Mouse (Mus musculus): Measurements from ENCODE around the gene Arl15.
A peak's percentile ranks its signal among the peaks of the same experiment; 100 is the strongest.

The Arl15 gene

DNA sequence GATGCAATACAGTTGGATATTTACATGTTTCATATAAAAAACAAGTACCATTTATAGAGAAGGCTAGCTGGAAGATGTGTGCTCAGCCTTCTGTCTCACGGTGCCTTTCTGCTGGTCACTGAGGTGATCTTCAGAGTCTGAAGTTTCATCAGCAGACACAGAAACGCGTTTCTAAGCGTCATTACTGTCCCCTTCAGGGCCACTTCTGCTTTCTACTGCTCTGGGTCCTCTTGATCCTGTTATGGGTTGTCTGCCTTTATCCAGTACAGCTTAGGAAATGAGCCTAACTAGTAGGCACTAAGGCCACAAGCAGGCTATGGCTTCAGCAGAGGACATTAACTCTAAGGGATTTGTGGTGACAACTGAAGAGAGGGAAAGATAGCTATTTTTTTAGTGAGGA, 5.9 kb downstream of the Arl15 start:
- no peak for DNase-seq (ENCODE audit: inconsistent age in 2 of 2, low spot score in 1 of 2)

DNA sequence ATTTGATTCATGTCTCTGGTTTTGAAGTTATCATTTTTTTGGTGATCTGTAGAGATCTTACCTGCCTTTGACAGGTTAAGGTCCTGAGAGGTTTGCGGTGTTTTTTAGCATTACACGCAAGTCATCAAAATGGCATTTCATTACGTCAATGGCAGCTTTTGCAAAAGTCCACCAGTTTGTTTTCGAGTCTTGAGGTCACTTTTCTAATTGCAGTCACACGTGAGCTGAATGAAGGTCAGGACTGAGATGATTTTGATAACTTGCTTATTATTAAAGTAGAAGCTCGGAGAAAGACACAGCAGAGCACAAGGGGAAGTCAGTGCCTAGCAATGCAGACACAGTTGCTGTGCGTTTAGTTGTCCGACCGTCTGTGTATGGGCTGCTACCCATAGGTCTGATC, 8.3 kb downstream of the Arl15 start:
- DNase-seq (ENCODE audit: inconsistent age in 2 of 2, low spot score in 1 of 2) = peak in 1 of 2 experiments; percentile 69

DNA sequence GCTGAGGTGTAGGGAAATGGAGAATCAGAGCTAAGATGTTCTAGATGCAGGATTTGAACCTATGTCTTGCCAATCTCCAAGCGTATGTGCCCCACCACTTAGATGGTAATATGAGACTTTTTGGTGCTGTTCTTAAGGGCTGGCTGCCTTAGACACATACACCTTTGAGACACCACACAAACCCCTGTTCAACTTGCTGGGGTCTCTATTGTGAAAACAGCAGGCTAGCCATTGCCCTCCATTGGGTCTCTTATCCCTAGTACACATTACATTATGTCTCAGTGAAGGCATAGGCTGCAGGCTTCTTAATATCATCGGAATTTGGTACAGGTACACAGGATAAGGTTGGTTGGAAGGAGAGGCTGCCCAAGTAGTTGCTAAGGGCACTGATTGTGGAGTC, 16.8 kb downstream of the Arl15 start:
- no peak for DNase-seq (ENCODE audit: inconsistent age in 2 of 2, low spot score in 1 of 2)

DNA sequence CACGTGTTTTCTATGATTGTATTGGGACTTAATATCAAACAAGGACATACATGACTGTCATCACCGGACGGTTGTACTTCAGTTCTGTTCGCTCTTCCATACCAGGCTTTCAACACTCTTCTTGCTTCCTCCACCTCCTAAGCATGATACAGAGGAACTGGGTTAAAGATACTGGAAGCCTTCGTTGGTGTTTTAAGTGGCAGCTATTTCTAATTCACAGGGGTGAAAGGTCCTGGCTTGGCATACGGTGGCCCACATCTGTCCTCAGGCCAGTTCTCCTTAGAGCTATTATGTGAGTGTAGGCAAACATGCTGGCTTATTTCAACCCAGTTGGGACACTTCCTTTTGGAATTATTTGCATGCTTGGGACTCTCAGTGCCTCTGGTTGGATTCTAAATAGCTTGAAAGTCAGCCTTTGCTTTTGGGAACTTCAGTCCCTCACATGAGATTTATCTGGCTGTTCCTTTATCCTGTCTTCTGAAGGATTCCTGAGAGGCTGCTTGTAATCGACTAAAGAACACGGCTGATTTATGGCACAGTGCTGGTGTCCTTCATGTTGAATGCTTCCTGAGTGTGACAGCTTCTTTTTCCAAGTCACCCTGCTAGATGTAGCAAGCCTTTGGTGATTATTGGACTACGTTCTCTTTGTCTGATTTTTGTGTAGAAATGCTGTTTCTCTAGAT, 17.7 kb downstream of the Arl15 start:
- DNase-seq (ENCODE audit: inconsistent age in 2 of 2, low spot score in 1 of 2) = peak; percentile 71 to 90

DNA sequence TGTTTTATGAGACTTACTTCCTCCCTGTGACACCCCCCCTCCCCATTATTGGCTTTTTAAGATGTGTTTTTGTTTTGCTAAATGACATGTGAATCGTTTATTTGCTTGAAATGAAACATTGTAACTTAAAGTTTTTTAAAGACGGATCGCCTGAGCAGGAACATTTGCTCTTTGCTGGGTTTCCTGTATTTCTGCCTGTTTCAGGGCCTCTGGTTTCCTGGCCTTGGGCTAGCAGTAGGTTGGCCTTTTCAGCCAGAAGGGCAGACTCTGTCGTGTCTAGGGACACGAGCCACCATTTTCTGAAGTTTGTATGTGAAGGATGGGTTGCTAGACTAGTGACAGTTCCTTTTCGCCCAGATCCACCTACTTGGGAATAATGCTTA, 18.3 kb downstream of the Arl15 start:
- peak in 1 of 2 experiments; percentile 76 for DNase-seq (ENCODE audit: inconsistent age in 2 of 2, low spot score in 1 of 2)

DNA sequence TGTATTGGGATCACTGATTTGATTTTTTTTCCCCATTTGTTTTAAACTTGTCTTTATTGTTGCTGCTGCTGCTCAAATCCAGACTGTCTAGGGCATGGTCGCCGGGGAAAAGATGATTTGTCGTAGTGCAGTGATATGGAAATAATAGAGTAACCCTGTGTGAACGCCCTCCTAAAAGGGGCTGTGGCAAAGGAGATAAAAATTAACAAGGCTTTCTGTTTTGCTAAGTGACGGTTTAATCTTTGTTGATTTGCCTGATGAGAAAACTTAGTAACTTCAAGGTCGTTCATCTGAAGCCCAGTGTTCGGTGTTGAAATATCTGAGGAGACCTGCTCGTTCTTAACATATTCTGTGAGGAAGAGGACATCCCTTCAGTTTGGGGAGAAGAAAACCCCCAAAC, 19.8 kb downstream of the Arl15 start:
- peak in 1 of 2 experiments; percentile 71 for DNase-seq (ENCODE audit: inconsistent age in 2 of 2, low spot score in 1 of 2)

DNA sequence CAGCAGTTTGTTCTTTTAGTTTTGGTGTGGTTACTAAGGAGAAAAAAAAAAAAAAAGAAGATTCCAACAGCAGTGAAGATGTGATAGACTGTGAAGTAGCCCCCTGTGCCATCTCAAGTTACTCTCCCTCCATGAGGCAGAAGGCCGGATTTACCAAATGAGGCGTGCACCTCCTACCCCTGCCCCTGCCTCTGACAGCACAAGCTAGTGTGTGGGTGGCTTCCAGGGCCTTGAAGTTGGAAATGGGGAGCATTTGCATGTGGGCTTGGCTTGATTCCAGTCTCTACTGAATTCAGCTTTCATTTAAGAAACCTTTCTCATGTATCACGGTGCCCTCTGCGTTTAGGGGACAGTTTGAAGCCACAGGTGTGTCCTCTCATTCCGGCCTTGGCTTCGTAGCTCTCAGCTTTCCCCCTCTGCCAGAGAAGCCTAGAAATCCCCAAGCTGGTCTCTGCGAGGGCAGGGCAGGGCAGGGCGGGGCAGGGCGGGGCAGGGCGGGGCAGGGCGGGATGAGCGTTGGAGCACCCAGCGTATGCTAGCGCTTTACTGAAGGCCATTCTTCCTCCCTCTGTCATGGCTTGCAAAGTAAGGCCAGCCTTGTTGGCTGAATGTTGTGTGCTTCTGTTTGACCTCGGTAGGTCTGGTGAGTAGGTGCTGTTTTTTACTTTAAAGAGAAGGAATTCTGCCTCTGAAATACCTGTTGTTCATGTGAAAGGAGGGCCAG, 21.6 kb downstream of the Arl15 start:
- DNase-seq (ENCODE audit: inconsistent age in 2 of 2, low spot score in 1 of 2) = peak in 1 of 2 experiments; percentile 79

DNA sequence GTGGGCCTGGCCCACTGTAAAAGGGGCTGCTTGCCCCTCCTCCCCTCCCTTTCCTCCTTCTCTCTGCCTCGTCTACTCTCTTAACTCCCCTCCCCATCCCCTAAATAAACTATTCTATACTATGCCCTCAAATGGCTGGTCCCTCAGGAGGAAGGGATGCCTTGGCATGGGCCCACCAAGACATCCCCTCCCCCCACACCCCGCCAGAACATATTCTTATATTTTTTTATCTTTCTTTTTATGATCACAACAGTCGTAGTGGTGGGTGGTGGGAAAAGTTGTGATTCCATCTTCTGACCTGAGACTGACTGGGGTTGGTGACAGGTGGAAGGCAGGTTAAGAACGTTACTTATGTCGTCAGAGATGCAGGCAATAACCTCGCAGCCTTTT, 22.1 kb downstream of the Arl15 start:
- peak in 1 of 2 experiments; percentile 58 for DNase-seq (ENCODE audit: inconsistent age in 2 of 2, low spot score in 1 of 2)

DNA sequence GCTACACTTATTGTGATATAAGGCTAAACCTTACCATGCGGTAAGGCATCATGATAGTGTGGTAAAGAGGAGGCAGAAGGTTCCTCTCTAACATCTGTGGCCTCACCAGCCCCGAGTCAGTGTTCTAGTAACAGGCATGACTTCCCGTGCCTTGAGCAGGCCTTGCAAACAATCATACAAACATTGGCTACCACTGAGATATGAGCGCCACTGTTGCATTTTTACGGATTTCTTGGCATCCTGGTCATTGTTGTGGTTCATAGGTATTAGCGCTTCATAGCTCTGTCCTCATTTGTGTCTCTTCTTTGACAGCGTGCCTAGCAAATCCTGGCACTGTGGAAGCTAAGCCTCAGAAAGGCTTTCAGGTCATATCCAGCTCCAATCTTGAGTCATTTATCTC, 24.7 kb downstream of the Arl15 start:
- no peak for DNase-seq (ENCODE audit: inconsistent age in 2 of 2, low spot score in 1 of 2)

DNA sequence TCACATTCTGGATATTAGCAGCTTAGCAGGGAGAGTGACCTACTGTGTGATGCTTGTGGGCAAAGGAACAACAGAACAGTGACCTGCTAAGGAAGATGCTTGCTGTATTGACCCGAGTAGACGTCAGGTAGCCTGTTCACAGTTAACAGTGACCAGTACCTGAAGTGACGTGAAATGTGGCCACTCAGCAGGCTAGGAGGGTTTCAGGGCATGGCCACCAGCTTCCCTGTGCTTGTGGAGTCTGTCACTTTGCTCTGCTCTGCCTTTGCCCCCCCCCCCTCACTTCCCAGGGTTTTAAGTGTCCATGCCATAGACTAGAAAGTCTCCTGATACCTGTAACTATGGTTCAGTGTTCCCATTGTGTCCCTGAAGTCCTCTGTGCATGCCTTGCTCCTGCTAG, 25.9 kb downstream of the Arl15 start:
- DNase-seq (ENCODE audit: inconsistent age in 2 of 2, low spot score in 1 of 2) = no peak

DNA sequence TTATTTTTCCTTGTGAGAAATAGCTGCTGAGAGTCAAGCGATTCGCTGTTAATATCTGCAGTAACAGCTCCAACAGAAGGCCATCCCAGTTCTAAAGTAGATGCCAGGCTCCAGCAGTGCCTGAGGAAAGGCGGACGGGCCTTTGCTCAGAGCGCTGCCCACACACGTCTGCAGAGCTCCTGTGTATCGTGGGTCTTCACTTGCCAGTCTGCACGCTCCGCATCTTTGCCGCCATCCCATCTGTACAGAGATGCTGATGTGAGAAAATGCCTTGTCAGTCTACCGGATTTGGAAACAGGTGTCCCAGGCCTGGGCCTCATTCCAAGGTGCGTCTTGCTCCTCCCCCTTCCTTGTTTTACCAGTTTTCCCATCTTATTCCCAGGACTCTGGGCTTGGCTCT, 27.6 kb downstream of the Arl15 start:
- DNase-seq (ENCODE audit: inconsistent age in 2 of 2, low spot score in 1 of 2) = no peak

DNA sequence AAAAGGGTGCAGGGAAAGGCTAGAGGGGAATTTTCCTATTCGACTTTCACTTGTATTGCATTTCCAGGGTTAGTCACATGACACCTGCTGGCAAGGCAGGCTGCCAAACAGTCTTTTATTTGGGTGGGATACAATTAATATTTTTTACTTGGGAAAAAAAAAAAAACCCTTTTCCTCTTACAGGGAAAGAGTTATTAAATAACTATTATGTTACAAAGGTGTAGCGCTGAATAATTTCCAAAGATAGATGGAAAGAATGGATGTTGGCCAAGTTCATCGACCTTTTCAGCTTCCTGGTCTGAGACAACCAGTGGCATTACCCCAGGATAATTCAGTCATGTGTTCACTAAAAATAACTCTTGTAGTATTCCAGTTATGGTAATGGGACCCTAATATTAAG, 29.7 kb downstream of the Arl15 start:
- no peak for DNase-seq (ENCODE audit: inconsistent age in 2 of 2, low spot score in 1 of 2)

DNA sequence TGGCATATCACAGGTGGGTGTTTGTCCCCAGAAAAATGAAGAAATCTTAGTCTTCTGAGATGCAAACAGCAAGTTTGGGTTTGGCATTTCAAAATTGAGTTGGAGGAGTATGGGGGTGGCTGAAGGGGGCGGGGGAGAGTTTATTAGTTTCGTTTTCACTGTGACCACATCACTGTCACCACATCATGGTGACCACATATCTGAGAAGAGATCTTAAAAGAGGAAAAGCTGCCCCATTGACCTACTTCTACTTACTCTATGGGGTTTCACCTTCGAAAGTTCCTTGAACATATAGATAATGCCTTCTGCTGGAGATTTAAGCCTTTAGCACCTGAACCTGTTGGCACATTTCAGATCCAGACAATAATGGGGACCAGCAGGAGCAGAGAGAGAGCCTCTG, 34.3 kb downstream of the Arl15 start:
- DNase-seq (ENCODE audit: inconsistent age in 2 of 2, low spot score in 1 of 2) = no peak

DNA sequence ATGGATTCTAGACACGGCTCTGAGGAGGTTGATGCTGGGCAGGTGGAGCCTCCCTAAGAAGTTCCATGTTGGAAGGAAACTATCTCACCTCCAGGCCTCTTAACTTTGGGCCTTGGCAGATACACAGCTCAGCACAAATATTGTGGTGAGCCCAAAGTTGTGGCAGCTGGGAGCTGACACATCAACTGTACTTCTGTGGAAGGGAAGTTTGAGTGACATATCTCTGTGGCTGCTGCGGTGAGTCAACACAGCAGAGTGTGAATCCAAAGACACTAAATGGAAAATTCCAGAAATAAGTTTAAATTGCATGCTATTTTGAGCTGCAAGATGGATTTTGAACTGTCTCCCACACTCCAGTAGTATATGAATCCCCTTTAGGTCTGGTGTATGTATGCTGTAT, 34.8 kb downstream of the Arl15 start:
- no peak for DNase-seq (ENCODE audit: inconsistent age in 2 of 2, low spot score in 1 of 2)

DNA sequence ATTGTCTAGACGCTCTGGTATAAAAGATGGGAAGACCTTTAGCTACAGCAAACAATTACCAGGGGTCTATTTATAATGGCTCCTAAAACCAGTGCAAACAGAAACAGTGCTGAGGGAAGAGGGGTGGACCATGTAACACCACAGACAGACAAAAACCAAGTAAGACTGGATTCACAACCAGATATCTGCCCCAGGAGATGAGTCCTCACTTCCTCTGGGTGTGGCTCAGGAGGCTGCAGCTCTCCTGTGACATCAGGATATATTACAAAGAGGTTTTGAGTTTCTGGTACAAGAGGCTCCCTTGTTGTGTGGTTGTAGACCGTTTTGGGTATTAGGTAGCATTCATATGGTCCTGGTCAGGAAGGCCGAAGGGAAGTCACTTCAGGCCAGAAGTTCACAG, 36.5 kb downstream of the Arl15 start:
- DNase-seq (ENCODE audit: inconsistent age in 2 of 2, low spot score in 1 of 2) = no peak

DNA sequence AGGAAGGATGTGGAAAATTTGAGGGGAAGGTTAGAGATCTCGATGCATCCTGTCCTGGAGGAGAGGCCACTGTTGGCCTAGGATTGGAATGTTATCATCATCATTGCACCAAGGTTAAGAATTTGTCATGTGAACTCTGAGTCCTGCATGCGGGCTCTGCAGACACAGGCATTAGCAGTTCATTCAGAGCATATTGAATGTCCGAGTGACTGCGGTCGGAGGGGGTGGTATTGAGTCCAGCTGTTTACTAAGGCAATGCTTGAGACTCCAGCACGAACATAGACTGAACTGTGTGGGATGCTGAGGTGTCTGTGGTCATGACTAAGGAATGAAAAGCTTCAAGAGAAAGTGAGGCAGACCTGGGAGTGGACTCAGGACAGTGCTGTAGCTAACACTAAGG, 38.6 kb downstream of the Arl15 start:
- DNase-seq (ENCODE audit: inconsistent age in 2 of 2, low spot score in 1 of 2) = peak; percentile 48 to 51

DNA sequence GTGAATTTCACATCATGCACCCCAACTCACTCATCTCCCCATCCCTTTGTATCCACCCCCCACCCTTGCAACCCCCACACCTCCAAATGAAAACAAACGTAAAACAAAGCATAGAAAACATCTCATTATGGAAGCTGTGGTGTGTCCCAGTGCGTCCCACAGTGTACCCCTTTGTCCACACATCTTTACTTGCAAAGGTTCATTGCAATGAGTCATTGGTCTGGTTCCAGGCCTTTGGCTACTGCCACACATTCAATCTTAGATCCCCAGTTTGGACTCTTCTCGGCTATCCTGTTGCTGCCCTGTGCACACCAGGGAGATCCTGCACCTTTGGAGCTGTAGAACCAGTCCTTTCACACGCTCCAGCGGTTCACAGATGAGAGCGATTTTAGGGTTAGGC, 41.6 kb downstream of the Arl15 start:
- DNase-seq (ENCODE audit: inconsistent age in 2 of 2, low spot score in 1 of 2) = no peak

DNA sequence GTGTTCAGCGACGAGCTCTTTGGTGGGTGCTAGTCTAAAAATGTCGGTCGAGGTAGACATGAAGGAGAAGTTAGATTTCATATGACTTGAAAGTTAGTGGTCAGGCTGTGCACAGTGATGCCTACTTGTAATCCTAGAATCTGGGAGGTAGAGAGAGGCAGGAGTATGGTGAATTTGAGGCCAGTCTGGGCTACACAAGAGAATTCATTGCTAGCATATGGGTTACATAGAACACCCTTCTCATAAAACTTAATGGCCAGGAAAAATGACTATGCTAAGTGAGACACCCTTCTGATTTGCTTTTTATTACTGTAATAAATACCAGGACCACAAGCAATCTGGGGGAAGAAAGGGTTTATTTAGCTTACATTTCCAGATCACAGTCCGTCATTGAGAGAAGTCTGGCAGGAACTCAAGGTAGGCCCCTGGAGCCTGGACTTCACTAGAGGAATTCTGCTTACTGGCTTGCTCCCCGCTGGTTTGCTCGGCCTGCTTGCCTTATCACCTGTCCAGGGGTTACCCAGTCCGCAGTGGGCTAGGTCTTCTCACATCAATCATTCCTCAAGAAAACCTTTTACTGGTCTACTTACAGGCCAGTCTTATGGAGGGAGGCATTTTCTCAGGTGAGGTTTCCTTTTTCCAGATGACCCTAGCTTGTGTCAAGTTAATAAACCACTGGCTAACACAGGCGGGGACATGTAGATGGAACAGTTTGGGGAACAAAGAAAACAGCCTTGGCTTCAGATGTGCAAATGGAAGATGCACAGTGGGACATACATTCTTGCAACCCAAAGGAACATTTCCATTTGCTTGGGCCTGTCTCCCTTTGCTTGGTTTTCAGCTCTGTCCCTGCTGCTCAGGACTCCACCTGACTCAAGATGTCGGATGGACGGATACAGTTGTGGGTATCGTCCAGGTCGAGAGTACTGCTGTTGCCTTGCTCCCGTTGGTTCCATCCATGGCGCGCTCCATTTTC, 44.6 kb downstream of the Arl15 start:
- no peak for DNase-seq (ENCODE audit: inconsistent age in 2 of 2, low spot score in 1 of 2)

DNA sequence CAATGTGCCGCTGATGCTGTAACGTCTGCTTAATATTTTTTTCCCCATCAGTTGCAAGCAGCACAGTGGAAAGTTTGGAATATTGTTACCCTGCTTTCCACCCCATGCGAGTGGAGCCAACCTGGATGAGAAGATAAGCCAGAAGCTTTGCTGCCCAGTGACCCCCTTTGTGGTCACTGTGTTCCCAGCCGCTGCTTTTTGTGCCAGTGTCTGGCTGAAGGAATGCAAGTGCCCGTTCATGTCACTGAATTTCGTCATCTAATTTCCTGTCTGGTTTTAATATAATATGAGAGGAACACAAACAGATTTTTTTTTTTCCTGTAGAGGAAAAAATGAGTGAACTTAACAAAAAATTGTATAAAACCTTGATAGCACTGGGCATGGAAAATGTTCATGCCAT, 46.1 kb downstream of the Arl15 start:
- DNase-seq (ENCODE audit: inconsistent age in 2 of 2, low spot score in 1 of 2) = peak in 1 of 2 experiments; percentile 47

DNA sequence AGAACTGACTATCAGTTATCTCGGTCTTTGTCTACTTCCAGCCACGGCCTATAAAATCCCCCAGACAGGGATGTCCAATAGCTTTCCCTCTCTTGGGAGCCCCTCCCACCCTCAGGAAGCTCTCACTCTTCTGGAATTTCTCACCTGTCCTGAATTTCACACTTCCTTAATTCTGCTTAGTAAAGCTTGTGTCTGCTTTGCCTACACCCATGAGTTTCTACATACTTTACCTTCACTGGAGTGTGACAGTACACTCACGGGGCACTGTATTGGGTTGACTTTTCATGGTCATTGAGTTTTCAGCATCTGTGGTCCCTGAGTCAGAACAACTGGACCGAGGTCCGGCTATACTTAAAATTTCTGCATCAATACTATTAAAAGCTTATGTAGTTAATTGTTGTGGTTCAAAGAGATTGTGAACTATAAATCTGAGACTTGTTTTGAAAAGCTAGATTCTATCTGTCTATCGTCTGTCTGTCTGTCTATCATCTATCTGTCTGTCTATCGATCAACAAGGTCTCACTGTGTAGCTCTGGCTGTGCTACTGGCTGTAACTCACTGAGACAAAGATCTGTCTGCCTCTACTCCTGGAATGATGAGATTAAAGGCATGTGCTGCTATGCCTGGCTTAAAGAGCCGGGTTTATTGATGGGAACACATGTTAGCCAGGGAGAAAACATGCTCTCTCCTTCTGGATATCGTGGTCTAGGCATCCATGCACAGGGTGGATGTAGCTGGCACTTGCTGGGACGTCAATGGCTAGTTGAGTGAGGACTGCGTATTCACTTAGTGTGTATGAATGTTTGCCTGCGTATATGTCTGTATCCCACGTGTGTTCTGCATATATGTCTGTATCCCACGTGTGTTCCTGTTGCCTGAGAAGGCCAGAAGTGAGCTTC, 48.4 kb downstream of the Arl15 start:
- DNase-seq (ENCODE audit: inconsistent age in 2 of 2, low spot score in 1 of 2) = no peak

DNA sequence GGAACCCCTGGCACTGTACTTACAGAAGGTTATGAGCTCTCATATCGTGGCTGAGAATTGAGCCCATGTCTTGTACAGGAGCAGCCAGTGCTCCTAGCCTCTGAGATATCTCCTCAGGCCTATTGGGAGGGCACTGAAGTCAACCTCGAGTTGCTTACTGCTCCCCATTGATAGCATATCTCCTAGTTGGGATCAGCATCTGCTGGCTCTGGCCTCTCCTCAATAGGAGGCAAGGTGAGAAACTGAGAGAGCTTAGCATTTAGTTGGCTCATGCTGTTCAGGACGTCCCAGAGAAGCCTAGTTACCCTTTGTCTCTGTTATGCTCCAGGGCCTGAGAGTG, 49.0 kb downstream of the Arl15 start:
- no peak for DNase-seq (ENCODE audit: inconsistent age in 2 of 2, low spot score in 1 of 2)
